Mouse (Mus musculus) myocyte (in vitro differentiated cells): Measurements from ENCODE around the gene Aig1.

ENCODE experiments used
- CEBPB ChIP-seq: IDR thresholded peaks from 2 replicates; pipeline ENCODE4 v1.6.1; 2011; ENCODE audit warnings: mild to moderate bottlenecking, moderate library complexity; ENCODE audit not compliant: poor library complexity, insufficient read depth, severe bottlenecking
- POLR2A ChIP-seq: IDR thresholded peaks from one replicate; pipeline ENCODE4 v1.6.1; 2011; ENCODE audit warnings: low read depth, mild to moderate bottlenecking, control low read depth, moderate library complexity; ENCODE audit not compliant: insufficient read length
- REST ChIP-seq: IDR thresholded peaks from one replicate; pipeline ENCODE4 v1.6.1; 2011; ENCODE audit warnings: mild to moderate bottlenecking, control low read depth, moderate library complexity; ENCODE audit not compliant: insufficient read depth, insufficient read length
- TCF12 ChIP-seq: IDR thresholded peaks from one replicate; pipeline ENCODE4 v1.6.1; 2011; ENCODE audit warnings: mild to moderate bottlenecking, control low read depth; ENCODE audit not compliant: poor library complexity, insufficient read depth, severe bottlenecking

GRCm38 (mm10) chr10:13782235-13782757, 86.5 kb downstream of the Aig1 start:
- TF ChIP-seq TCF12 (no peak), POLR2A (no peak), CEBPB (no peak), REST (no peak)
